Mouse (Mus musculus): Measurements from ENCODE around the gene Laptm5. TPM values are rescaled to one million over a fixed set of nuclear protein-coding genes. Genes with fewer than 3 reads are reported as not detected.

Gene Laptm5
- polyA plus RNA-seq, 1 experiment from 2014 or later, result 20.7 TPM

GRCm38 (mm10) chr4:130947094-130947647 lies 34.2 kb downstream of the Laptm5 start:
- Histone ChIP-seq H3K27ac (ENCODE audit: low read depth, low read length) (no peak overlapping the region), H3K9ac (ENCODE audit: low read length) (no peak overlapping the region), H3K36me3 (ENCODE audit: control insufficient read depth, insufficient read depth, low read length) (no peaks in the 10 kb centered on the region), H3K9me3 (ENCODE audit: control insufficient read depth, low read length) (no peaks in the 10 kb centered on the region), H3K4me3 (ENCODE audit: low read depth, low read length) (no peak overlapping the region), H3K27me3 (ENCODE audit: control insufficient read depth, insufficient read depth, low read length) (peaks cover 2% of the 10 kb centered on the region; the same call in 1 of the 2 replicates), H3K4me1 (replicated peaks; ENCODE audit: control insufficient read depth, insufficient read depth, low read length) (no peaks in the 10 kb centered on the region), H3K4me2 (ENCODE audit: low read depth, low read length, severe bottlenecking) (no peak overlapping the region)
- DNase-seq (ENCODE audit: low spot score), result peak; percentile 64
- 25% methylated on average over 13 of the region's 13 CpGs for WGBS
- 0 out of 2 replicates have a peak, but pooled peaks have one; percentile 36 for ATAC-seq (replicated peaks; ENCODE audit: low FRiP score)

DNA sequence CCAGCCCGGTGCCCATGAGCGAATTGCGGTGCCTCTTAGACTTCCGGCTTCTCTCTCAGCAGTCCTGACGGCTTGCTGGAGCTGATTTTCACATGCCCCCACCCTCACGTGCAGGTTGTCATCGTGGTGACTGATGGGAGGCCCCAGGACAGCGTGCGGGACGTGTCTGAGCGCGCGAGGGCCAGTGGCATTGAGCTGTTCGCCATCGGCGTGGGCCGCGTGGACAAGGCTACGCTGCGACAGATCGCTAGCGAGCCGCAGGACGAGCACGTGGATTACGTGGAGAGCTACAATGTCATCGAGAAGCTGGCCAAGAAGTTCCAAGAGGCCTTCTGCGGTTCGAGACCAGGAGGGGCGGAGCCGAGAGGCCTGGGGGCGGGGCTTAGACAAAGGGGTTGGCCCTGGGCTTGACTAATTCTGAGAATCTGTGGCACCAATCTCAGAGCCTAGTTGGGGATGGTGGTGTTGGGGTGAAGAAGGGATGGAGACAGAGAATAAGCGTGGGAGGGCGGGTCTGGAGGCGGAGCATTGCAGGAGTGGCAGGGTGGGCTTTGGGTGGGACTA lies 37.0 kb downstream of the Laptm5 start:
- no peak for ATAC-seq (replicated peaks; ENCODE audit: low FRiP score)

DNA sequence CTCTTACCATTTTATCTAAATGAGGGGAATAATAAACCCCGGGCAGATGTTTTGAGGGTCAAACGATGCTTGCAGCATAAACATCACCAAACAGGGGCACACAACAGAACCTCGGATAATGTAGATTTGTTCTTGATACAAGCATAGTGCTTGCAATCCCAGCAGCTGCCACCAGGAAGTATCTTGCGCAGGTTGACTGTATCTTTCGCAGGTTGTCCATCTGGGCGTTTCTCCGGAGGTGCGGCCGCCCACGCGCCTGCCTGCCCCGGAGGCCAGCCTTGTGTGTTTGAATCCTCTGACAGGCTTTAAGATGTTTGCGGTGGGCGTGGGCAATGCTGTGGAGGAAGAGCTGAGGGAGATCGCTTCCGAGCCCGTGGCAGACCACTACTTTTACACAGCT lies 39.6 kb downstream of the Laptm5 start:
- Histone ChIP-seq H3K27ac (ENCODE audit: low read depth, low read length) (no peak overlapping the region), H3K4me1 (replicated peaks; ENCODE audit: control insufficient read depth, insufficient read depth, low read length) (no peaks in the 10 kb centered on the region), H3K4me3 (ENCODE audit: low read depth, low read length) (no peak overlapping the region), H3K9me3 (ENCODE audit: control insufficient read depth, low read length) (no peaks in the 10 kb centered on the region), H3K36me3 (ENCODE audit: control insufficient read depth, insufficient read depth, low read length) (no peaks in the 10 kb centered on the region), H3K9ac (ENCODE audit: low read length) (no peak overlapping the region), H3K4me2 (ENCODE audit: low read depth, low read length, severe bottlenecking) (no peak overlapping the region), H3K27me3 (ENCODE audit: control insufficient read depth, insufficient read depth, low read length) (no peaks in the 10 kb centered on the region)
- no peak for DNase-seq (ENCODE audit: low spot score)
- 50% methylated on average over 17 of the region's 17 CpGs for WGBS
- no peak for ATAC-seq (replicated peaks; ENCODE audit: low FRiP score)

More for the DNA sequence above, 37.0 kb downstream of the Laptm5 start:
- Histone ChIP-seq H3K9me3 (ENCODE audit: control insufficient read depth, low read length) (no peaks in the 10 kb centered on the region), H3K27ac (ENCODE audit: low read depth, low read length) (no peak overlapping the region), H3K9ac (ENCODE audit: low read length) (no peak overlapping the region), H3K36me3 (ENCODE audit: control insufficient read depth, insufficient read depth, low read length) (no peaks in the 10 kb centered on the region), H3K4me1 (replicated peaks; ENCODE audit: control insufficient read depth, insufficient read depth, low read length) (no peaks in the 10 kb centered on the region), H3K27me3 (ENCODE audit: control insufficient read depth, insufficient read depth, low read length) (no peaks in the 10 kb centered on the region), H3K4me2 (ENCODE audit: low read depth, low read length, severe bottlenecking) (no peak overlapping the region), H3K4me3 (ENCODE audit: low read depth, low read length) (no peak overlapping the region)
- DNase-seq (ENCODE audit: low spot score), result no peak
- WGBS, result 87% methylated on average over 35 of the region's 35 CpGs

DNA sequence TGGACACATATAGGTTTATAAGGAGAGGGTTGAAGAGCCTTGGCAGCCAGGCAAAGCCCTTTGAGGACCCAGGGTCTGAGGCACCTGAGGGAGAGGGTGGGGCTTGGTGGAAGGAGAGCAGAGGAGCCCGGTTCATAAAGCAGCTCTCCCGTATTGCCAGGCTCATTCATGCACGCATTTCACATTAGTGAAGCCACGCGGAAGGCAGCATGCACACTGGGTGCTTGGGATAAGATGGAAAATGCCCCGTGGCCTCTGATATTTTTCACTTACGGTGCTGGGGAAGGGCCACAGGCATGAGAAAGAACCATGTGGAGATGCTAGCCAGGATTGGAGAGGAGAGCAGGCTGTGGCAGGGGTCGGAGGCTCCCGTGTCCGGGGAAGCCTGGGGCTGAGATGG lies 44.2 kb downstream of the Laptm5 start:
- no peak for DNase-seq (ENCODE audit: low spot score)
- no peak for ATAC-seq (replicated peaks; ENCODE audit: low FRiP score)
- Histone ChIP-seq H3K9me3 (ENCODE audit: control insufficient read depth, low read length) (no peaks in the 10 kb centered on the region), H3K36me3 (ENCODE audit: control insufficient read depth, insufficient read depth, low read length) (no peaks in the 10 kb centered on the region), H3K9ac (ENCODE audit: low read length) (no peak overlapping the region), H3K4me3 (ENCODE audit: low read depth, low read length) (no peak overlapping the region), H3K4me2 (ENCODE audit: low read depth, low read length, severe bottlenecking) (no peak overlapping the region), H3K27ac (ENCODE audit: low read depth, low read length) (no peak overlapping the region), H3K27me3 (ENCODE audit: control insufficient read depth, insufficient read depth, low read length) (no peaks in the 10 kb centered on the region), H3K4me1 (replicated peaks; ENCODE audit: control insufficient read depth, insufficient read depth, low read length) (0 out of 2 replicates have a peak, but pooled peaks cover 2% of the 10 kb centered on the region)
- 67% methylated on average over 10 of the region's 10 CpGs for WGBS

- H3K4me2 ChIP-seq (ENCODE audit: low read depth, low read length, severe bottlenecking), result no peak overlapping the region
- 0 out of 2 replicates have a peak, but pooled peaks cover 2% of the 10 kb centered on the region for H3K4me1 ChIP-seq (replicated peaks; ENCODE audit: control insufficient read depth, insufficient read depth, low read length)
- H3K4me3 ChIP-seq (ENCODE audit: low read depth, low read length), result no peak overlapping the region
- H3K36me3 ChIP-seq (ENCODE audit: control insufficient read depth, insufficient read depth, low read length), result no peaks in the 10 kb centered on the region
- no peak overlapping the region for H3K9ac ChIP-seq (ENCODE audit: low read length)
- ATAC-seq (replicated peaks; ENCODE audit: low FRiP score) (no peak), DNase-seq (ENCODE audit: low spot score) (no peak)
- no peak overlapping the region for H3K27ac ChIP-seq (ENCODE audit: low read depth, low read length)
- 77% methylated on average over 5 of the region's 5 CpGs for WGBS
- no peaks in the 10 kb centered on the region for H3K27me3 ChIP-seq (ENCODE audit: control insufficient read depth, insufficient read depth, low read length)
- H3K9me3 ChIP-seq (ENCODE audit: control insufficient read depth, low read length), result no peaks in the 10 kb centered on the region
Measured at GRCm38 (mm10) chr4:130958812-130959211, 45.9 kb downstream of the Laptm5 start.

- Histone ChIP-seq H3K4me3 (ENCODE audit: low read depth, low read length) (no peak overlapping the region), H3K4me2 (ENCODE audit: low read depth, low read length, severe bottlenecking) (no peak overlapping the region), H3K9me3 (ENCODE audit: control insufficient read depth, low read length) (no peaks in the 10 kb centered on the region), H3K36me3 (ENCODE audit: control insufficient read depth, insufficient read depth, low read length) (no peaks in the 10 kb centered on the region), H3K9ac (ENCODE audit: low read length) (no peak overlapping the region), H3K27ac (ENCODE audit: low read depth, low read length) (no peak overlapping the region), H3K4me1 (replicated peaks; ENCODE audit: control insufficient read depth, insufficient read depth, low read length) (0 out of 2 replicates have a peak, but pooled peaks cover 2% of the 10 kb centered on the region), H3K27me3 (ENCODE audit: control insufficient read depth, insufficient read depth, low read length) (no peaks in the 10 kb centered on the region)
- DNase-seq (ENCODE audit: low spot score), result no peak
- 61% methylated on average over 6 of the region's 6 CpGs for WGBS
- ATAC-seq (replicated peaks; ENCODE audit: low FRiP score), result no peak
Measured at GRCm38 (mm10) chr4:130959678-130960077, 46.8 kb downstream of the Laptm5 start.

- Histone ChIP-seq H3K4me2 (ENCODE audit: low read depth, low read length, severe bottlenecking) (no peak overlapping the region), H3K27me3 (ENCODE audit: control insufficient read depth, insufficient read depth, low read length) (no peaks in the 10 kb centered on the region), H3K36me3 (ENCODE audit: control insufficient read depth, insufficient read depth, low read length) (no peaks in the 10 kb centered on the region), H3K27ac (ENCODE audit: low read depth, low read length) (no peak overlapping the region), H3K4me1 (replicated peaks; ENCODE audit: control insufficient read depth, insufficient read depth, low read length) (0 out of 2 replicates have a peak, but pooled peaks cover 2% of the 10 kb centered on the region), H3K9ac (ENCODE audit: low read length) (no peak overlapping the region), H3K9me3 (ENCODE audit: control insufficient read depth, low read length) (no peaks in the 10 kb centered on the region), H3K4me3 (ENCODE audit: low read depth, low read length) (no peak overlapping the region)
- ATAC-seq (replicated peaks; ENCODE audit: low FRiP score) (0 out of 2 replicates have a peak, but pooled peaks have one; percentile 42), DNase-seq (ENCODE audit: low spot score) (peak; percentile 95)
- WGBS, result 33% methylated on average over 9 of the region's 9 CpGs
Measured at GRCm38 (mm10) chr4:130960118-130960734, 47.3 kb downstream of the Laptm5 start.

GRCm38 (mm10) chr4:130971278-130971677 lies 58.4 kb downstream of the Laptm5 start:
- no peak for DNase-seq (ENCODE audit: low spot score)
- no peaks in the 10 kb centered on the region for H3K36me3 ChIP-seq (ENCODE audit: control insufficient read depth, insufficient read depth, low read length)
- no peaks in the 10 kb centered on the region for H3K4me1 ChIP-seq (replicated peaks; ENCODE audit: control insufficient read depth, insufficient read depth, low read length)
- H3K4me3 ChIP-seq (ENCODE audit: low read depth, low read length), result no peak overlapping the region
- WGBS, result 100% methylated on average over 1 of the region's 1 CpGs
- H3K9me3 ChIP-seq (ENCODE audit: control insufficient read depth, low read length), result no peaks in the 10 kb centered on the region
- H3K27me3 ChIP-seq (ENCODE audit: control insufficient read depth, insufficient read depth, low read length), result no peaks in the 10 kb centered on the region
- no peak overlapping the region for H3K4me2 ChIP-seq (ENCODE audit: low read depth, low read length, severe bottlenecking)
- no peak overlapping the region for H3K9ac ChIP-seq (ENCODE audit: low read length)
- H3K27ac ChIP-seq (ENCODE audit: low read depth, low read length), result no peak overlapping the region
- ATAC-seq (replicated peaks; ENCODE audit: low FRiP score), result no peak

Measured in forebrain, embryonic 11.5 days (tissue).